Mouse (Mus musculus) heart, postnatal 14 days (tissue): ENCODE results near the gene Ppp1r13l. TPM values are rescaled to one million over a fixed set of nuclear protein-coding genes. Genes with fewer than 3 reads are reported as not detected.
A peak's percentile ranks its signal among the peaks of the same experiment; 100 is the strongest.

Experiments used
- DNase-seq, 2 experiments: peaks; one replicate each; pipeline ENCODE4 v3.0.0; 2021 to 2022
- intact Hi-C: fragments of 180-260 bp; cut with DNase I; formaldehyde crosslinking; loops from one replicate; pipeline ENCODE4 v1.15.1; 2025
- microRNA-seq, 2 experiments: library from miRNA; unstranded; fragments of <30 nt; microRNA quantifications; one replicate each; pipeline ENCODE4 v1.2.0; 2021 to 2022
- total RNA-seq, 2 experiments: library from RNA; stranded (reverse); gene quantifications; 2 replicates each; pipeline ENCODE4 v1.2.3; 2021

The Ppp1r13l gene
- total RNA-seq, 2 experiments from 2014 or later, result 25.0 to 28.4 TPM

DNA sequence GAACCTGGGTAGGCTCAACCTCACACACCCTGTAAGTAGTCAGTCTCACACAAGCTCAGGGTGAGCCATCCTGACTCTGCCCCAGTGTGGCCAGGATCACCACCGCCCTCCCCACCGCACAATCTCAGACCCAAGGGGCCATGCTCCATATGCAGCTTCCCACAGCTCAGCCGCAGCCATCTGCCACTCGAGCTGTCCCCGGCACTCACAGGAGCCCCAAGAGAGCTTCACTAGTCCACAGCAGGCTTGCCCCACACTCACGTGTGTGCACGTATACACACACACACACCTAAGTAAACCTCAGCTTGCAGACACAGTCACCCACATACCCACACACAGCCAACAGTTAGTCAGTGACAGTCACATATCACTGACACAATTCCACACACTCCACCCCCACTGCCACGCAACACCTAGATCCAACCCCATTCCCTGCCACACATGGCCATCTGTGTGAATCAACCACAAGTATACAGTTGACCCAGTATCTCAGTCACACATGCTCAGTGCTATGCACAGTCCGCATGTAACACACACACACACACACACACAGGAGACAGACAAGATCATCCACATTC is 43.1 kb downstream of the Ppp1r13l start:
- no peak for DNase-seq
- intact Hi-C loops, result loop anchor here (10.0 kb wide), 1 partner anchor 302 kb away; no protein-coding TSS in a partner anchor

DNA sequence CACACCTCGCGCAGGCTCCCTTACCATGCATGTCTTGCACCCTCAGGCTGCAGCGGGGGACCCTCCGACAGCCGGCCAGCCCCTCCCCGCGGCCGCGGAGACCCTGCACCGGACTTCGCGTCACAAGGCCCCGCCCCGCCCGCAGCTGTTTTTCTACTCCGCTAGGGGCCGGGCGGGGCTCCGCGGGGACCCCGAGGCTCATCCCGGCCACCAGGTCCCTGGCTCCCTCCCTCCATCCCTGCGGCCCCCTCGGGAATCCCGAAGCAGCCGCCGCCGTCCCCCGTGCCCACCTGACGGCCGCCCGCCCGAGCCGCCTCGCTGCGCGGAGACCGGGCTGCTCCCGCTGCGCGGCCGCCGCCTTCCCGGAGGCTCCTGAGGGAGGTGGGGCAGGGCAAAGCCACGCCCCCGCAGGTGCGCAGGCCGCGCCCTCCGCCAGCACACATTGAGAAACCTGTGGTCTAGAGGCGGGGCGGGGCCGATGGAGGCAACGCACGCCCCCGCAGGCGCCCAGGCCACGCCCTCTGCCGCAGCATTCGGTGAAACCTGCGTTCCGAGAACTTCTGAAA is 44.3 kb downstream of the Ppp1r13l start, which contains the start of gene Klc3:
TSS of gene Klc3 (minus strand) at position 374 of the 566 bp plus-strand sequence.
- intact Hi-C loops, result loop anchor here (2.0 to 10.0 kb wide), 2 partner anchors 215 to 301 kb away; no protein-coding TSS in a partner anchor
- DNase-seq, result peak; percentile 35 to 42

DNA sequence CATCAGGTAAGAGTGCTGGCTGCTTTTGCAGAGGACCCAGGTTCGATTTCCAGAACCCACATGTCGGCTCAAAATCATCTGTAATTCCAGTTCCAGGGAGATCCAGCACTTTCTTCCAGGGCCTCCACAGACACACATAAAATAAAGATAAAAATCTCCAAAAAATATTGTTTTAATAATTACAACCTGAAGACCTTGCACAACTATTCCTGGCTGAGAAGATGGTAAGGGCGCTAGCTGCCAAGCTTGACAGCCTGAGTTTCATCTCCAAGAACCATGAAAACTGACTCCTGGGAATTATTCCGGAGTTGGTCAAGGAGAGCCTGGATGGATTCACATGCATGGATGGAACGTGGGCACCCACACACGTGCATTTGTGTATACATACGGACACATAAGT is 44.9 kb downstream of the Ppp1r13l start, which contains the start of gene Ckm:
TSS of gene Ckm (plus strand) at position 301 of the 400 bp plus-strand sequence.
- DNase-seq, result no peak
- intact Hi-C loops, result loop anchor here (2.0 to 10.0 kb wide), 2 partner anchors 214 to 300 kb away; no protein-coding TSS in a partner anchor

DNA sequence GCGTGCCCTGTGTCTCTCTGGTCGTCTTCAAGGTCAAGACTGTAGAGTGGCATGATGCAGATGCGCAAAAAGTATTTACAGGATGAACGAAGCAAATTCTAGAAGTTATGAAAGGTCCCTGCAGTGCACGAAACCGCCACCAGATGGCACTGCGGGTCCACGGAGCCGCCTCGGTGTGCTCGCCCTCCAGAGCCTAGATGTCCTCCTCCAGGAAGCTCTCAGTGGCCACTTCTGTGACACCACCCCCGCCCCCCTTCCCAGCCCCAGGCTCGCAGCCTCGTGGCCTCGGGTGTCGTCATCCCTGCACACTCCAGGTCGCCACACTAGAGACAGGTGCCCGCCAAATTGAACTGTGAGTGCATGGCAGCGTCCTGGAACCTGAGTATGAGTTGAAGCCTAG is 45.9 kb downstream of the Ppp1r13l start:
- intact Hi-C loops, result loop anchor here (2.0 to 10.0 kb wide), 4 partner anchors 97 to 299 kb away; no protein-coding TSS in a partner anchor
- peak; percentile 83 to 92 for DNase-seq

DNA sequence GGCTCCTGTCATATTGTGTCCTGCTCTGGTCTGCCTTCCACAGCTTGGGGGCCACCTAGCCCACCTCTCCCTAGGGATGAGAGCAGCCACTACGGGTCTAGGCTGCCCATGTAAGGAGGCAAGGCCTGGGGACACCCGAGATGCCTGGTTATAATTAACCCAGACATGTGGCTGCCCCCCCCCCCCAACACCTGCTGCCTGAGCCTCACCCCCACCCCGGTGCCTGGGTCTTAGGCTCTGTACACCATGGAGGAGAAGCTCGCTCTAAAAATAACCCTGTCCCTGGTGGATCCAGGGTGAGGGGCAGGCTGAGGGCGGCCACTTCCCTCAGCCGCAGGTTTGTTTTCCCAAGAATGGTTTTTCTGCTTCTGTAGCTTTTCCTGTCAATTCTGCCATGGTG is 50.2 kb downstream of the Ppp1r13l start:
- intact Hi-C loops, result loop anchor here (5.0 to 10.0 kb wide), 3 partner anchors 93 to 295 kb away; no protein-coding TSS in a partner anchor
- DNase-seq, result peak in 1 of 2 experiments; percentile 27

DNA sequence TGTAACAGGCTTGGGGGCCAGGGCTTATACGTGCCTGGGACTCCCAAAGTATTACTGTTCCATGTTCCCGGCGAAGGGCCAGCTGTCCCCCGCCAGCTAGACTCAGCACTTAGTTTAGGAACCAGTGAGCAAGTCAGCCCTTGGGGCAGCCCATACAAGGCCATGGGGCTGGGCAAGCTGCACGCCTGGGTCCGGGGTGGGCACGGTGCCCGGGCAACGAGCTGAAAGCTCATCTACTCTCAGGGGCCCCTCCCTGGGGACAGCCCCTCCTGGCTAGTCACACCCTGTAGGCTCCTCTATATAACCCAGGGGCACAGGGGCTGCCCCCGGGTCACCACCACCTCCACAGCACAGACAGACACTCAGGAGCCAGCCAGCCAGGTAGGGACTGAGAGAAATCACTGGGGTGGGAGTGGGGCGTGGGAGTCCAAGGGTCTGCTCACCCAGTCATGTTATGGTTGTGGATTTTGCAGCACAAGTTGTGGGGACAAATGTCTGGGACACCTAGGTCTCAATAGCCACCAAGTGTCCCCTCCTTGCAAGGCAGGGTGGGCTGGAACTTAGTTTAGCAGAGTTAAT is 51.3 kb downstream of the Ppp1r13l start:
- intact Hi-C loops, result no loop called here

DNA sequence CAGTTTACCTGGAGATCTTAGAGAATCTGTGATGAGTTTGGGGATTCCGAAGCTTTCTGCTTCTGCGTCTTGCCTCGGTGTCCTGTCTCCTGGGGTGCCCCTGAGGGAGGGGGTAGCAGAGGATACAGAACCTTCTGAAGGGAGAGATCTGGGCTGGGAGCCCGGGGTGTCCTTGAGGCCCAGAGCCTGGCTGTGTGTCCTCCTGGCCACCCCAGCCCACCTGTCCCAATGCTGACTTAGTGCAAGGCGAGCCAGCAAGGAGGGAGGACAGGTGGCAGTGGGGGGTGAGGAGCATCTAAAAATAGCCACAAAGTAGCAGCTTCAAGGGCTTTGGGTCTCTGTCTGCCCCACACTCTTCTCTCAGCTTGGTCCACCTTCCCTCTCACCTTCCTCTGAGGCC is 52.2 kb downstream of the Ppp1r13l start:
- peak; percentile 24 to 31 for DNase-seq
- intact Hi-C loops, result no loop called here

More for the DNA sequence above, 51.3 kb downstream of the Ppp1r13l start:
- DNase-seq, result peak; percentile 83 to 86

DNA sequence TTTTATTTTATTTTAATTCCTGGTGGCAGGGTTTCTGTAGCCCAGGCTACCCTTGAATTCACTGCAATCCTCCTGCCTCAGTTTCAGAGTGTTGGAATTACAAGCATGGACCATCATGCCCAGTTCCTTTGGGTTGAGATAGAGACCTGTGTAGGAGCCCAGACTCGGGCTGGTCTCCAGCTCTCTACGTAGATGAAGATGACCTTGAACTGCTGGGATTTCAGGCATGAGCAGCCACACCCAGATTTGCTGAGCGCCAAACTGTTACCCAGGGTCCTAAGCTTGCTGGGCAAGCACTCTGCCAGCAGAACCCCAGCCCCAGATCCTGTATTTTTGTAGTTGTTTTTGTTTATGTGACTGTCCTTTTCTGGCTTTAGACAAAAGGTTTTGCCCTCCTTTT is 54.0 kb downstream of the Ppp1r13l start:
- intact Hi-C loops, result no loop called here
- peak in 1 of 2 experiments; percentile 43 for DNase-seq

DNA sequence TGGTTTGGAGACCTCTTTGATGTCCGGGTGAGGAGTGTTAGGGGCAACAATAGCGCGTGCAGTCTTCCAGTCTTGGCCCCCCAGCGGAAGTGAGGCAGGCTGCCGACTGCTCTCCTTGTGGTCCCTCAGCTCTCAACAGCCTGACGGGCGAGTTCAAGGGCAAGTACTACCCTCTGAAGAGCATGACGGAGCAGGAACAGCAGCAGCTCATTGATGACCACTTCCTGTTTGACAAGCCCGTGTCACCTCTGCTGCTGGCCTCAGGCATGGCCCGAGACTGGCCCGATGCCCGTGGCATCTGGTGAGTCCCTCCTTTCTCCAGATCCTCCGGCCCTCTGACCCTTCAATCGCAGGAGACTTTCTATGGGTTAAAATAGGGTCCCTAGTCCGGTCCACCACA is 57.0 kb downstream of the Ppp1r13l start:
- DNase-seq, result no peak
- intact Hi-C loops, result no loop called here

DNA sequence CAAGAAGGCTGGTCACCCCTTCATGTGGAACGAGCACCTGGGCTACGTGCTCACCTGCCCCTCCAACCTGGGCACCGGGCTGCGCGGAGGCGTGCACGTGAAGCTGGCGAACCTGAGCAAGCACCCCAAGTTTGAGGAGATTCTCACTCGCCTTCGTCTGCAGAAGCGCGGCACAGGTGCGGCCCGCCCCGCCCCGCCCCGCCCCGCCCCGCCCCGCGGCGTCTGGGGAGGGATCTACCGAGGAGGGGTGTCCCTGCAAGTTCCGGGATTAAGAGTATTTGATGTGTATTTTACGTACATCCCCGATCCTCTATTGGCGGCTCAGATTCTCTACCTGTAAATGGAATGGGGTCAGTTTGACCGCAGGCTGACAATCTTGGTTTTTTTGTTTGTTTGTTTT is 60.6 kb downstream of the Ppp1r13l start:
- intact Hi-C loops, result no loop called here
- no peak for DNase-seq

DNA sequence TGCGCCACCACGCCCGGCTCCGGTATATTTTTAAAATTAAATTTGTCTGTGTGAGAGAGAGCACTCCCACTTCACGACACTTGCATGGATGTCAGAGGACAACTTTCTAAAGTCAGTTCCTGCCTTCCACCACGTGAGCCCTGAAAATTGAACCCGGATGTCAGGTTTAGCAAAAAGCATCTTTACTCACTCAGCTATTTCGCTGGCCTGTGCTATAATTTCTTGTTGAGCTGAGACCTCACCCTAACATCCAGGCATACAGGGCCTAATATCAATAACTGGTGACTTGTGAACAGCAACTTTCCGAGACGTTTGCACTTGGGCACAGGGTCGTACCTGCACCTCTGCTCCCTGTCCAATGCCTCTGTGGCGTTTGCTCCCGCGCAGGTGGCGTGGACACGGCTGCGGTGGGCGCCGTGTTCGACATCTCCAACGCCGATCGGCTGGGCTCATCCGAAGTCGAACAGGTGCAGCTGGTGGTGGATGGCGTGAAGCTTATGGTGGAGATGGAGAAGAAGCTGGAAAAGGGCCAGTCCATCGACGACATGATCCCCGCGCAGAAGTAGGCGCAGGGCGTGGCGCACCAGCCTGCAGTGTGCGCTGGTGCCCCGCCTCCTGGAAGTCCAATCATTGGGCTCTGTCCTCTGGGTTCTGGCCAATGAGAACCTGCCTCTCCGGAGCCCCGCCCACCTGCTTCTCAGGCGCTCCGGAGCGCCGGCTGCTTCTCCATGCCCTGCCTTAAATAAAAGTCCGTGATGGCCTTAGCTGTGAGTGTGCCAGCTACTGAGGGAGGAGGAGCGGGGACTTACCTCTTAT is 61.5 kb downstream of the Ppp1r13l start:
- intact Hi-C loops, result no loop called here
- peak; percentile 79 to 86 for DNase-seq

DNA sequence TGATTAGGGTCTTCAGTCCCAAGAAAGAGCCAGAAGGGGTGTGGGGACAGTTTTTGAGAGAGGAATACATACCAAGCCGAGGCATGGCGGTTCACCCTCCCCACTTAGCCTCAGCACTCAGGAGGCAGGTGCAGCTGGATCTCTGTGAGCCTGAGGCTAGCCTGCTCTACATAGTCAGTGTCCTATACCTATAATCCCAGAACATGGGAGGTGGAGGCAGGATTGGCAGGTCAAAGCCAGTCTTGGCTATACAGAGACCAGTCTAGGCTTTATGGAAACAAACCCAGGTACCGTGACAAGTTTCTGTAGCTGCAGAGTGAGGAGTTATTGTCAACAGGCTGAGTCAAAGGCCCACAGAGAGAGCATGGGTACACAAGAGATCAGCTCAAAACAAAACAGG is 63.5 kb downstream of the Ppp1r13l start:
- intact Hi-C loops, result no loop called here

DNA sequence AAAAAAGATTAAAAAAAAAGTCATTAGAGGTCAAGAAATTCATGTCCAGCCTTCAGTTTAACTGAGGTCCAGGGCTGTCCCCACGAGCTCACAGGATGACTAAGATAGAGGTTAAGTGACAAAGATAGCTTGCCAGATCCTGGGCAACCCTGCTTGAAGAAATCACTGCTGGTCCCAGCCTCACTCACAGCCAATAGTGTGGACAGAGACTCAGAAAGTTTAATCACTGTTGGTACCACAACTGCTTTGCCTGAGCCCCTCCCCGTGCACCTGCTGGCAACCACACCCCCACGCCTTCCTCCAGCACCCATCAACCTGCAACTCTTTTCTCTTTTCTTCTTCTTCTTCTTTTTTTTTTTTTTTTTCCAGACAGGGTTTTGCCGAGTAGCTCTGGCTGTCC is 64.5 kb downstream of the Ppp1r13l start:
- intact Hi-C loops, result no loop called here
- no peak for DNase-seq

More for the DNA sequence above, 63.5 kb downstream of the Ppp1r13l start:
- DNase-seq, result no peak

DNA sequence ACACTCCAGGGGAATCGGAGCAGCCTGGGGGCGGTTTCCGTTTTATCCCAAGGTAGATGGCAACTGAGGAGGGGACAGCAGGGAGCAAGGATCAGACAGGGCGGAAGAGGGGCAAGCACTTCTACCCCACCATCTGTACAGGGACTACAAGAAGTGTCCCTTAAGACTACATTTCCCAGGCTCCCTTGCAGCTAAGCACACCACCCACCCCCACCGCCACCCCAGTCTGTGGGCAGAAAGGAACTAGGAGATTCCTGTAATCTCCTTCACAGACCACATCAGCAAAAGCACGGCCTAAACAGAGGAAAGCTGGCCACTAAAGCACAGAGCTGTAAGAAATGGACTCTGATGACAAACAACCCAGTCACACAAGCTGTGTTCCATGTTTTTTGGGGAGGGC is 66.8 kb downstream of the Ppp1r13l start:
- intact Hi-C loops, result no loop called here
- DNase-seq, result no peak

DNA sequence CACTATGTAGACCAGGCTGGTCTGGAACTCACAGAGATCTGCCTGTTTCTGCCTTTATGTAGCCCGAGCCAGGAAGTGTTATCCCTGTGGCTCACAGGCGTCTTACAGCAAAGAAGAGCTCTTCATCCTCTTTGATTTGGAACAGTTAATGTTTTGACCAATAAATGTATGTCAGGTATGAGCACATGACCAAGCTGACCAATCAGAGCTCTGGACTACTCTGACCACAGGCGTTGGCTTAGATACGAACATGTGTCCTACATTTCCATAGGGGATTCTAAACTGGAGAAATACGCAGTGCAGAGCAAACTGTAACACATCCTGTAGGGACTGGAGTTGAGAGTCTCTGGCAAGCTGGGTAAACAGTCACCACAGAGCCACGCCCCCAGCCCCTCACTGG is 67.3 kb downstream of the Ppp1r13l start:
- intact Hi-C loops, result no loop called here
- no peak for DNase-seq

Small RNAs within 50 kb of the gene (microRNA-seq; reads per million reads assigned to microRNA genes)
- 0 reads per million in 2 experiments for gene Mir343

Other genes with a start within 250 kb of the Ppp1r13l start
- gene Gm4969, start 241.4 kb upstream of the Ppp1r13l start, total RNA-seq, result under 1 TPM in 1 of 2 experiments, not detected in 1; 0.12 TPM
- gene Fbxo46, start 239.9 kb upstream of the Ppp1r13l start, total RNA-seq, result 1 to 10 TPM; 5.7 to 6.6 TPM
- gene Qpctl, start 210.5 kb upstream of the Ppp1r13l start, total RNA-seq, result 1 to 10 TPM; 5.9 to 6.1 TPM
- 10 to 100 TPM; 62.8 to 70.8 TPM for gene Snrpd2, start 210.0 kb upstream of the Ppp1r13l start, total RNA-seq
- under 1 TPM; 0.37 to 0.55 TPM for gene Gipr, start 193.6 kb upstream of the Ppp1r13l start, total RNA-seq
- 10 to 100 TPM; 37.9 to 43.0 TPM for gene Eml2, start 183.3 kb upstream of the Ppp1r13l start, total RNA-seq
- gene Gpr4, start 147.2 kb upstream of the Ppp1r13l start, total RNA-seq, result 10 to 100 TPM in 1 of 2 experiments, 1 to 10 TPM in 1; 9.9 to 11.2 TPM
- 10 to 100 TPM; 54.8 to 58.3 TPM for gene Opa3, start 131.4 kb upstream of the Ppp1r13l start, total RNA-seq
- 10 to 100 TPM; 55.7 to 59.1 TPM for gene Vasp, start 87.9 kb upstream of the Ppp1r13l start, total RNA-seq
- not detected for gene Ppm1n, start 79.7 kb upstream of the Ppp1r13l start, total RNA-seq
- 100 to 1,000 TPM; 106 to 122 TPM for gene Rtn2, start 77.1 kb upstream of the Ppp1r13l start, total RNA-seq
- gene Fosb, start 49.7 kb upstream of the Ppp1r13l start, total RNA-seq, result 1 to 10 TPM in 1 of 2 experiments, under 1 TPM in 1; 0.60 to 1.2 TPM
- 10 to 100 TPM; 41.1 to 48.0 TPM for gene Ercc1, start 15.0 kb upstream of the Ppp1r13l start, total RNA-seq
- gene Cd3eap, start 266 bp upstream of the Ppp1r13l start, total RNA-seq, result 1 to 10 TPM; 6.5 to 9.4 TPM
- gene Ercc2, start 22.3 kb downstream of the Ppp1r13l start, total RNA-seq, result 10 to 100 TPM; 12.4 to 15.7 TPM
- under 1 TPM; 0.45 to 0.63 TPM for gene Klc3, start 44.4 kb downstream of the Ppp1r13l start, total RNA-seq
- 1,000 to 10,000 TPM; 3,946 to 4,137 TPM for gene Ckm, start 45.0 kb downstream of the Ppp1r13l start, total RNA-seq
- gene Mark4, start 99.1 kb downstream of the Ppp1r13l start, total RNA-seq, result 10 to 100 TPM; 23.3 to 25.0 TPM
- gene Exoc3l2, start 103.6 kb downstream of the Ppp1r13l start, total RNA-seq, result 1 to 10 TPM in 1 of 2 experiments, under 1 TPM in 1; 0.79 to 1.1 TPM
- gene Bloc1s3, start 148.6 kb downstream of the Ppp1r13l start, total RNA-seq, result 1 to 10 TPM; 2.0 to 2.2 TPM
- gene Trappc6a, start 148.6 kb downstream of the Ppp1r13l start, total RNA-seq, result 10 to 100 TPM; 48.9 to 49.6 TPM
- not detected for gene Nkpd1, start 158.1 kb downstream of the Ppp1r13l start, total RNA-seq
- gene Ppp1r37, start 203.3 kb downstream of the Ppp1r13l start, total RNA-seq, result 10 to 100 TPM; 41.3 to 41.5 TPM
- under 1 TPM; 0.20 to 0.36 TPM for gene Zfp296, start 217.5 kb downstream of the Ppp1r13l start, total RNA-seq
- 10 to 100 TPM; 45.6 to 49.8 TPM for gene Gemin7, start 217.8 kb downstream of the Ppp1r13l start, total RNA-seq
- gene Clasrp, start 244.7 kb downstream of the Ppp1r13l start, total RNA-seq, result 10 to 100 TPM; 21.5 to 22.6 TPM